Mouse (Mus musculus) olfactory bulb, adult 2 months (tissue): ENCODE data around the gene Dnajc9.

Experiments
- CTCF ChIP-seq: fragments of 200-500 bp; IDR thresholded peaks from 2 replicates; pipeline ENCODE4 v1.5.1; 2012; ENCODE audit warnings: low read depth, mild to moderate bottlenecking, low read length, moderate library complexity; ENCODE audit not compliant: insufficient read depth
- POLR2A ChIP-seq: fragments of 200-500 bp; IDR thresholded peaks from 2 replicates; pipeline ENCODE4 v1.6.1; 2012; ENCODE audit warnings: mild to moderate bottlenecking, low read depth, low read length, moderate library complexity; ENCODE audit not compliant: insufficient read depth

GRCm38 (mm10) chr14:20436976-20437375, 48.3 kb upstream of the Dnajc9 start:
- TF ChIP-seq CTCF (no peak), POLR2A (no peak)
